Mouse (Mus musculus) layer of hippocampus, adult 2 months (tissue): ENCODE measurements around the gene Tox2. TPM values are rescaled to one million over a fixed set of nuclear protein-coding genes. Genes with fewer than 3 reads are reported as not detected.

ENCODE experiments used
- DNase-seq, 2 experiments: peaks; one replicate each; pipeline ENCODE4 v3.0.0; 2022; ENCODE audit warnings: low spot score in 2 of 2
- H3K27ac ChIP-seq: fragments of 200-600 bp; 2 replicates; pipeline ENCODE4 v1.8.1; 2022
- H3K4me3 ChIP-seq: fragments of 200-600 bp; 2 replicates; pipeline ENCODE4 v1.8.1; 2022; ENCODE audit warnings: mild to moderate bottlenecking
- CTCF ChIP-seq: fragments of 200-600 bp; conservative IDR thresholded peaks from 2 replicates; pipeline ENCODE4 v1.8.1; 2022; ENCODE audit warnings: antibody characterized with exemption, mild to moderate bottlenecking, moderate library complexity
- total RNA-seq, 2 experiments: library from RNA; stranded (reverse); gene quantifications; 2 replicates each; pipeline ENCODE4 v1.2.3; 2021

Gene Tox2
- total RNA-seq, 2 experiments from 2014 or later, result 20.8 to 21.3 TPM

- no peak for TF ChIP-seq CTCF
- no peak for DNase-seq
- Histone ChIP-seq H3K4me3 (no peak overlapping the region), H3K27ac (no peak overlapping the region)
Measured at GRCm38 (mm10) chr2:163280636-163281322, 77.9 kb downstream of the Tox2 start.

GRCm38 (mm10) chr2:163284856-163285255, 81.9 kb downstream of the Tox2 start:
- no peak for TF ChIP-seq CTCF
- Histone ChIP-seq H3K27ac (peak overlapping the region; percentile 77), H3K4me3 (peak overlapping the region; percentile 33; the same call in 1 of the 2 replicates)
- DNase-seq, result peak in 1 of 2 experiments; percentile 21

GRCm38 (mm10) chr2:163285335-163285734, 82.4 kb downstream of the Tox2 start:
- peak overlapping the region; percentile 33; the same call in 1 of the 2 replicates for H3K4me3 ChIP-seq
- no peak for DNase-seq
- peak overlapping the region; percentile 77; the same call in 1 of the 2 replicates for H3K27ac ChIP-seq
- TF ChIP-seq CTCF, result no peak

- Histone ChIP-seq H3K4me3 (no peak overlapping the region), H3K27ac (no peak overlapping the region)
- TF ChIP-seq CTCF, result no peak
- no peak for DNase-seq
Measured at GRCm38 (mm10) chr2:163285762-163286161, 82.8 kb downstream of the Tox2 start.

- Histone ChIP-seq H3K4me3 (no peak overlapping the region), H3K27ac (no peak overlapping the region)
- TF ChIP-seq CTCF, result no peak
- no peak for DNase-seq
Measured at GRCm38 (mm10) chr2:163288881-163289379, 86.0 kb downstream of the Tox2 start.

- DNase-seq, result no peak
- TF ChIP-seq CTCF, result no peak
- Histone ChIP-seq H3K27ac (no peak overlapping the region), H3K4me3 (no peak overlapping the region)
Measured at GRCm38 (mm10) chr2:163296999-163297630, 94.2 kb downstream of the Tox2 start.

- H3K27ac ChIP-seq, result peak overlapping the region; percentile 41; the same call in 1 of the 2 replicates
Measured at GRCm38 (mm10) chr2:163300069-163301060, 97.4 kb downstream of the Tox2 start.

GRCm38 (mm10) chr2:163301641-163302040, 98.7 kb downstream of the Tox2 start:
- peak; percentile 56 for TF ChIP-seq CTCF
- DNase-seq, result no peak
- Histone ChIP-seq H3K4me3 (no peak overlapping the region), H3K27ac (no peak overlapping the region)

More at GRCm38 (mm10) chr2:163300069-163301060, 97.4 kb downstream of the Tox2 start:
- no peak overlapping the region for H3K4me3 ChIP-seq
- peak; percentile 18 to 26 for DNase-seq
- no peak for TF ChIP-seq CTCF

- H3K27ac ChIP-seq, result no peak overlapping the region
- no peak overlapping the region for H3K4me3 ChIP-seq
- no peak for DNase-seq
- no peak for TF ChIP-seq CTCF
Measured at GRCm38 (mm10) chr2:163303037-163303436, 100.1 kb downstream of the Tox2 start.

GRCm38 (mm10) chr2:163309376-163309775, 106.5 kb downstream of the Tox2 start:
- H3K4me3 ChIP-seq, result no peak overlapping the region
- DNase-seq, result peak; percentile 36 to 63
- TF ChIP-seq CTCF, result no peak
- peak overlapping the region; percentile 9; the same call in 1 of the 2 replicates for H3K27ac ChIP-seq

GRCm38 (mm10) chr2:163310163-163310688, 107.3 kb downstream of the Tox2 start:
- Histone ChIP-seq H3K27ac (no peak overlapping the region), H3K4me3 (no peak overlapping the region)
- TF ChIP-seq CTCF, result peak; percentile 52

GRCm38 (mm10) chr2:163317281-163317680, 114.4 kb downstream of the Tox2 start:
- TF ChIP-seq CTCF, result no peak
- no peak overlapping the region for H3K4me3 ChIP-seq

More at GRCm38 (mm10) chr2:163310163-163310688, 107.3 kb downstream of the Tox2 start:
- DNase-seq, result no peak

More at GRCm38 (mm10) chr2:163317281-163317680, 114.4 kb downstream of the Tox2 start:
- DNase-seq, result no peak
- no peak overlapping the region for H3K27ac ChIP-seq
